Mouse (Mus musculus): ENCODE measurements around the gene Kitl. TPM values are rescaled to one million over a fixed set of nuclear protein-coding genes. Genes with fewer than 3 reads are reported as not detected.
A peak's percentile ranks its signal among the peaks of the same experiment; 100 is the strongest.

The Kitl gene
- polyA plus RNA-seq, 1 experiment from 2014 or later = 55.5 TPM

DNA sequence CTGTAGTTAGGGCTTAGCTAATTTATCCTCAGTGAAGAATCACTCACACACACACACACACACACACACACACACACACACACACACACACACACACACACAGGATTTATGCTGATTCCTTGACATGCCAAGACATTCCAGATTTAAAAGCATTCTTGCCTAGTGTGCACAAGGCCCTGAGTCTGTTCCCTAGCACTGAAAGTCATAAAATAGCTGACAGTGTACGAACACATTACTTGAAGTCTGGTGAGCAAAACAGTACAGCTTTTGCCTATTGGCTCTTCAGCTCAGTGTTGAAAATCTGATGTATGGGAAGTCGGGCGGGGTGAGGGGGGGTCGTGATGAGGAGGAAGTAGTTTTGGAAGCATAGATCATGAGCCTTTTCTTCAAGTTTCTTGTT is 37.5 kb downstream of the Kitl start:
- Histone ChIP-seq H3K9ac (replicated peaks; ENCODE audit: low read depth, low read length) (no peak overlapping the region), H3K27ac (ENCODE audit: low read length) (no peak overlapping the region), H3K9me3 (ENCODE audit: control insufficient read depth, low read depth, low read length) (no peaks in the 10 kb centered on the region), H3K36me3 (ENCODE audit: control insufficient read depth, insufficient read depth, low read length) (no peaks in the 10 kb centered on the region), H3K4me1 (ENCODE audit: control insufficient read depth, insufficient read depth, low read length) (peaks cover 16% of the 10 kb centered on the region; the same call in 1 of the 2 replicates), H3K4me3 (ENCODE audit: low read depth, low read length) (no peak overlapping the region), H3K4me2 (replicated peaks; ENCODE audit: low read depth, low read length) (no peak overlapping the region), H3K27me3 (ENCODE audit: control insufficient read depth, insufficient read depth, low read length) (no peaks in the 10 kb centered on the region)
- WGBS = 71% methylated on average over 4 of the region's 4 CpGs
- no peak for ATAC-seq (ENCODE audit: insufficient number of reproducible peaks, insufficient read depth, low FRiP score, low read depth)

DNA sequence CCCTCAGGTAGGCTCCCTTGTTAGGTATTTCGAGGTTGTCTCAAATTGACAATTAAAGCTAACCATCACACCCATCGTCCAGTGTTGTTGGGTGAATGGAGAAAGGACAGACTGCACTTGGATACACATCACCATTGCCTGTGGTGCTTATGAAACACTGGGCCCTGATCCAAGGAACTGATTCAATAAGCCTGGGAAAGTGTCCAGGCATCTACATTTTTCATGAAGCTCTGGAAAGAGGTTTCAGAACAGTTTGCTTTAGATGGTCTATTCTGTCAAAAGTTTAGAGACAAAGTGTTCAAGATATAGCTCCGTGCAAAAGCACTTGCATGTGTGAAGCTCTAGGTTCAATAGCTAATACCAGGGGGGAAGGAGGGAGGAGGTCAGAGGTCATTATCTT is 38.6 kb downstream of the Kitl start:
- whole genome bisulfite sequencing = 59% methylated on average over 3 of the region's 3 CpGs
- Histone ChIP-seq H3K27me3 (ENCODE audit: control insufficient read depth, insufficient read depth, low read length) (no peaks in the 10 kb centered on the region), H3K4me3 (ENCODE audit: low read depth, low read length) (no peak overlapping the region), H3K9me3 (ENCODE audit: control insufficient read depth, low read depth, low read length) (no peaks in the 10 kb centered on the region), H3K9ac (replicated peaks; ENCODE audit: low read depth, low read length) (no peak overlapping the region), H3K27ac (ENCODE audit: low read length) (peak overlapping the region; percentile 35; the same call in 1 of the 2 replicates), H3K4me2 (replicated peaks; ENCODE audit: low read depth, low read length) (no peak overlapping the region), H3K4me1 (ENCODE audit: control insufficient read depth, insufficient read depth, low read length) (peaks cover 16% of the 10 kb centered on the region; the same call in 1 of the 2 replicates), H3K36me3 (ENCODE audit: control insufficient read depth, insufficient read depth, low read length) (no peaks in the 10 kb centered on the region)
- ATAC-seq (ENCODE audit: insufficient number of reproducible peaks, insufficient read depth, low FRiP score, low read depth) = peak; percentile 56; the same call in 1 of the 2 replicates

DNA sequence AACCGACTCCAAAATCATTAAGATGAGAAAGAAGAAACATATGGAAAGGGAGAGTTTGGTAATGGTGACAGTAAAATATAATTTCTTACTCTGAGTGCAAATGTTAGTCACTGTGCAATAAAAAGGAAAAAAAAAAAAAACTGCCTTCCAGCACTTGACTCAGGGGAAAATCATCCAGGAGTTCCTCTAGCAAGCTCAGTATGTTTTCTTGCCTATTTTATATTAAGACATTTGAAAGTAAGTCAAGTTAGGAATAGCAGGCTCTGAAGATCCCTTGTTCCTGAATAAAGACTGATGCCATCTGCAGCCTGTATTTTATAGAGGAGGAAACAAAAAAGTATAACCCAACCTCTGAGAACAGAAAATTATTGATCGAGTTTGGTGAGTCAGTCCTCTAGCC is 39.7 kb downstream of the Kitl start:
- 71% methylated on average over 2 of the region's 2 CpGs for WGBS
- Histone ChIP-seq H3K27me3 (ENCODE audit: control insufficient read depth, insufficient read depth, low read length) (no peaks in the 10 kb centered on the region), H3K4me3 (ENCODE audit: low read depth, low read length) (no peak overlapping the region), H3K36me3 (ENCODE audit: control insufficient read depth, insufficient read depth, low read length) (no peaks in the 10 kb centered on the region), H3K4me1 (ENCODE audit: control insufficient read depth, insufficient read depth, low read length) (peaks cover 16% of the 10 kb centered on the region; the same call in 1 of the 2 replicates), H3K9me3 (ENCODE audit: control insufficient read depth, low read depth, low read length) (no peaks in the 10 kb centered on the region), H3K4me2 (replicated peaks; ENCODE audit: low read depth, low read length) (no peak overlapping the region), H3K27ac (ENCODE audit: low read length) (no peak overlapping the region), H3K9ac (replicated peaks; ENCODE audit: low read depth, low read length) (no peak overlapping the region)
- no peak for ATAC-seq (ENCODE audit: insufficient number of reproducible peaks, insufficient read depth, low FRiP score, low read depth)

GRCm38 (mm10) chr10:100057106-100057623 is 41.7 kb downstream of the Kitl start:
- Histone ChIP-seq H3K27me3 (ENCODE audit: control insufficient read depth, insufficient read depth, low read length) (no peaks in the 10 kb centered on the region), H3K4me3 (ENCODE audit: low read depth, low read length) (no peak overlapping the region), H3K36me3 (ENCODE audit: control insufficient read depth, insufficient read depth, low read length) (no peaks in the 10 kb centered on the region), H3K9ac (replicated peaks; ENCODE audit: low read depth, low read length) (no peak overlapping the region), H3K9me3 (ENCODE audit: control insufficient read depth, low read depth, low read length) (no peaks in the 10 kb centered on the region), H3K27ac (ENCODE audit: low read length) (no peak overlapping the region), H3K4me2 (replicated peaks; ENCODE audit: low read depth, low read length) (no peak overlapping the region), H3K4me1 (ENCODE audit: control insufficient read depth, insufficient read depth, low read length) (peaks cover 9% of the 10 kb centered on the region; the same call in 1 of the 2 replicates)
- no peak for ATAC-seq (ENCODE audit: insufficient number of reproducible peaks, insufficient read depth, low FRiP score, low read depth)
- WGBS = 54% methylated on average over 1 of the region's 1 CpGs

DNA sequence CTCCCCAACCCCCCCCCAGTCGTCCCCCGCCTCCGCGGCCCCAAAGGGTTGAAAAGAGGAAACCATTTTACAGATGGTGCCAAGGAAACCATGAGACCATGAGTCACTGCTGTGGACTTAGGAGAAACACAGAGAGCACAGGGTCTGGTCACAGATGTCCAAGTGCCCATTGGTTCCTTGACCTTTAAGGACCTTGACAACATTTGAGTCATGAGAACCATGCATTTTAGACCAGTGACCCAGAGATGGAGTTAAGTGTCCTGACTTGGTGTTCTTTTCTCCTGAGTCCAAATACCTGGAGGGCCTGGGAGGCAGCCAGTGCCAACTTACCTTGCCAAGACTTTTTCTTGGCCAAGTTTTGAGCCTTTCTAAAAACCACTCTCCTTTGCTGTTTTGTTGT is 43.9 kb downstream of the Kitl start:
- no peaks in the 10 kb centered on the region for H3K9me3 ChIP-seq (ENCODE audit: control insufficient read depth, low read depth, low read length)

GRCm38 (mm10) chr10:100065529-100066301 is 50.3 kb downstream of the Kitl start:
- H3K4me3 ChIP-seq (ENCODE audit: low read depth, low read length) = no peak overlapping the region
- no peaks in the 10 kb centered on the region for H3K36me3 ChIP-seq (ENCODE audit: control insufficient read depth, insufficient read depth, low read length)
- H3K4me1 ChIP-seq (ENCODE audit: control insufficient read depth, insufficient read depth, low read length) = no peaks in the 10 kb centered on the region
- H3K27ac ChIP-seq (ENCODE audit: low read length) = no peak overlapping the region
- WGBS = 57% methylated on average over 12 of the region's 12 CpGs
- no peaks in the 10 kb centered on the region for H3K9me3 ChIP-seq (ENCODE audit: control insufficient read depth, low read depth, low read length)
- no peak for ATAC-seq (ENCODE audit: insufficient number of reproducible peaks, insufficient read depth, low FRiP score, low read depth)
- H3K4me2 ChIP-seq (replicated peaks; ENCODE audit: low read depth, low read length) = no peak overlapping the region
- H3K27me3 ChIP-seq (ENCODE audit: control insufficient read depth, insufficient read depth, low read length) = no peaks in the 10 kb centered on the region
- no peak overlapping the region for H3K9ac ChIP-seq (replicated peaks; ENCODE audit: low read depth, low read length)

More for the DNA sequence above, 43.9 kb downstream of the Kitl start:
- H3K36me3 ChIP-seq (ENCODE audit: control insufficient read depth, insufficient read depth, low read length) = no peaks in the 10 kb centered on the region
- no peak for ATAC-seq (ENCODE audit: insufficient number of reproducible peaks, insufficient read depth, low FRiP score, low read depth)
- no peak overlapping the region for H3K4me3 ChIP-seq (ENCODE audit: low read depth, low read length)
- no peak overlapping the region for H3K9ac ChIP-seq (replicated peaks; ENCODE audit: low read depth, low read length)
- no peak overlapping the region for H3K4me2 ChIP-seq (replicated peaks; ENCODE audit: low read depth, low read length)
- H3K27ac ChIP-seq (ENCODE audit: low read length) = no peak overlapping the region
- H3K27me3 ChIP-seq (ENCODE audit: control insufficient read depth, insufficient read depth, low read length) = no peaks in the 10 kb centered on the region
- 81% methylated on average over 4 of the region's 4 CpGs for WGBS
- H3K4me1 ChIP-seq (ENCODE audit: control insufficient read depth, insufficient read depth, low read length) = peaks cover 7% of the 10 kb centered on the region; the same call in 1 of the 2 replicates

- no peak overlapping the region for H3K9ac ChIP-seq (replicated peaks; ENCODE audit: low read depth, low read length)
- WGBS = 81% methylated on average over 7 of the region's 7 CpGs
- ATAC-seq (ENCODE audit: insufficient number of reproducible peaks, insufficient read depth, low FRiP score, low read depth) = no peak
- H3K27ac ChIP-seq (ENCODE audit: low read length) = no peak overlapping the region
- H3K4me3 ChIP-seq (ENCODE audit: low read depth, low read length) = no peak overlapping the region
- no peaks in the 10 kb centered on the region for H3K36me3 ChIP-seq (ENCODE audit: control insufficient read depth, insufficient read depth, low read length)
- H3K9me3 ChIP-seq (ENCODE audit: control insufficient read depth, low read depth, low read length) = no peaks in the 10 kb centered on the region
- no peak overlapping the region for H3K4me2 ChIP-seq (replicated peaks; ENCODE audit: low read depth, low read length)
- H3K4me1 ChIP-seq (ENCODE audit: control insufficient read depth, insufficient read depth, low read length) = no peaks in the 10 kb centered on the region
- no peaks in the 10 kb centered on the region for H3K27me3 ChIP-seq (ENCODE audit: control insufficient read depth, insufficient read depth, low read length)
Measured at GRCm38 (mm10) chr10:100066374-100066773, 50.9 kb downstream of the Kitl start.

GRCm38 (mm10) chr10:100072641-100073040 is 57.2 kb downstream of the Kitl start:
- Histone ChIP-seq H3K27ac (ENCODE audit: low read length) (no peak overlapping the region), H3K4me2 (replicated peaks; ENCODE audit: low read depth, low read length) (no peak overlapping the region), H3K9me3 (ENCODE audit: control insufficient read depth, low read depth, low read length) (no peaks in the 10 kb centered on the region), H3K4me1 (ENCODE audit: control insufficient read depth, insufficient read depth, low read length) (0 out of 2 replicates have a peak, but pooled peaks cover 3% of the 10 kb centered on the region), H3K27me3 (ENCODE audit: control insufficient read depth, insufficient read depth, low read length) (no peaks in the 10 kb centered on the region), H3K9ac (replicated peaks; ENCODE audit: low read depth, low read length) (no peak overlapping the region), H3K4me3 (ENCODE audit: low read depth, low read length) (no peak overlapping the region), H3K36me3 (ENCODE audit: control insufficient read depth, insufficient read depth, low read length) (no peaks in the 10 kb centered on the region)
- no peak for ATAC-seq (ENCODE audit: insufficient number of reproducible peaks, insufficient read depth, low FRiP score, low read depth)
- 40% methylated on average over 1 of the region's 1 CpGs for WGBS

Data from stomach, embryonic 14.5 days (tissue).